Mouse (Mus musculus): Measurements from ENCODE around the gene Camta1. TPM values are rescaled to one million over a fixed set of nuclear protein-coding genes. Genes with fewer than 3 reads are reported as not detected.
"Not testable (repeated sequence)": the region's sequence is repeated elsewhere in the genome, so short reads cannot be mapped to it uniquely, and the experiment has no call there.

Camta1 gene
- polyA plus RNA-seq, 1 experiment, result 27.1 TPM

DNA sequence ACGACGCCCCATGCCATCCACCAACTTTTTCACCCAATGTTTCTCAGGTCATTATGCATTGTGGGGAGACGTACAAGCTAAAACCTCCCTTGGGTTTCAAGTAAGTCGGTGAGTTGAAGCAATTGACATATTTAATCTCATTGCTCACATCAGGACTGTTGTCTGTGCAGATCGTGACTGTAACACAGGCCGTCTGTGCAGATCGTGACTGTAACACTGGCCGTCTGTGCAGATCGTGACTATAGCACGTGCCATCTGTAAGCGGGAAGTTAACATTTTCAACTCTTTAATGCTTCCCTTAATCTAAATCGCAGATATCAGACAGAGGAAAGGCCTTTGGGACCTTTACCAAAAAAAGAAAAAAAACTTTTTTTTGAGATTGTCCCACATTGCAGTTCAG lies 947.9 kb downstream of the Camta1 start:
- Histone ChIP-seq H3K4me3 (ENCODE audit: control insufficient read depth, insufficient read depth, low read length) (peak overlapping the region; percentile 73), H3K4me1 (replicated peaks; ENCODE audit: control insufficient read depth, insufficient read depth, low read length) (peaks cover 14% of the 10 kb centered on the region), H3K27ac (ENCODE audit: control insufficient read depth, insufficient read depth, low read length) (peak overlapping the region; percentile 49; the same call in 1 of the 2 replicates), H3K36me3 (ENCODE audit: control insufficient read depth, insufficient read depth, low read length) (no peaks in the 10 kb centered on the region), H3K27me3 (ENCODE audit: control insufficient read depth, insufficient read depth, low read length) (no peaks in the 10 kb centered on the region)
- TF ChIP-seq CTCF (IDR thresholded peaks at IDR 0.05; ENCODE audit: borderline replicate concordance, control insufficient read depth, extremely low read depth, insufficient read depth, low read length, poor library complexity) (no peak), POLR2A (IDR thresholded peaks at IDR 0.05; ENCODE audit: control insufficient read depth, extremely low read depth, insufficient read depth, low read length, poor library complexity) (no peak)
- no peak for DNase-seq
- WGBS, result 14% methylated on average over 12 of the region's 12 CpGs

DNA sequence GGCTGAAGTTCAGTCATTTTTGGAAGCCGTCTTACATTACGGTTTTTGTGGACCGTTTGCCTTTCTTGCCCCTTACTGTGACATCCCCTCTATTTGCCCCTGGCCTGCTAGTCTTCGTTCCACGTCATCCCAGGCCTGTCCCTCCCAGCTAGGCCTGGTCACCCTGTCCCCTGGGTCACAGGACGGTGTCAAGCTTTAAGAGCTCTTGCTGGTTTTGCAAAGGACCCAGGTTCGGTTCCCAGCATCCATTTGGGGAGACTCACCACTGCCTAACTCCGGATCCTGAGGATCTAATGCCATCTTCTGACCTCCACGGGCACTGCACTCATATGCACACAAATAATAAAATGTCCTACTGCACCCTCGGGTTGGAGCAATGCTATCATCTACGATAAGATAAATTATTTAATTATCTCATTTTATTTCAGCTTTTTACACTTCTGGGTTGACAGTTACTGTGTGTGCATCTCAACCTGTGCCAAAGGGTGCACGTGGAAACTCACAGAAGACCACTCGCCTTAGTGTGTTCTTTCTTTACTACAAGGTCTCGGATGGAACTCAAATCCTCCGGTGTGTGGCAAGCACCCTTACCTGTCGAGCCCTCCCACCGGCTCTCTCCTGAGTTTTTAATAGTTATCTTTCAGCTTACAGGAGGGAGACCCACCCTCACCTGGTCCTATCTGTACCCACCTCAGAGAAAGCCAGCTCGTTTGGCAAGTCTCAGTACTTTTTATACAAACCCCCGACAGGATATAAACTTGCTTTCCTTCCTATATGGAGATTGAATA lies 951.3 kb downstream of the Camta1 start:
- TF ChIP-seq CTCF (IDR thresholded peaks at IDR 0.05; ENCODE audit: borderline replicate concordance, control insufficient read depth, extremely low read depth, insufficient read depth, low read length, poor library complexity), result no peak
- no peak for TF ChIP-seq POLR2A (IDR thresholded peaks at IDR 0.05; ENCODE audit: control insufficient read depth, extremely low read depth, insufficient read depth, low read length, poor library complexity)
- H3K4me3 ChIP-seq (ENCODE audit: control insufficient read depth, insufficient read depth, low read length), result no peak overlapping the region

GRCm38 (mm10) chr4:150909451-150910156 lies 952.1 kb downstream of the Camta1 start:
- Histone ChIP-seq H3K36me3 (ENCODE audit: control insufficient read depth, insufficient read depth, low read length) (peaks cover 4% of the 10 kb centered on the region; the same call in 1 of the 2 replicates), H3K27me3 (ENCODE audit: control insufficient read depth, insufficient read depth, low read length) (no peaks in the 10 kb centered on the region), H3K4me1 (replicated peaks; ENCODE audit: control insufficient read depth, insufficient read depth, low read length) (peaks cover 10% of the 10 kb centered on the region), H3K27ac (ENCODE audit: control insufficient read depth, insufficient read depth, low read length) (peak overlapping the region; percentile 36), H3K4me3 (ENCODE audit: control insufficient read depth, insufficient read depth, low read length) (peak overlapping the region; percentile 84)
- TF ChIP-seq POLR2A (IDR thresholded peaks at IDR 0.05; ENCODE audit: control insufficient read depth, extremely low read depth, insufficient read depth, low read length, poor library complexity) (peak; percentile 86), CTCF (IDR thresholded peaks at IDR 0.05; ENCODE audit: borderline replicate concordance, control insufficient read depth, extremely low read depth, insufficient read depth, low read length, poor library complexity) (peak; percentile 20; the same call in 1 of the 2 replicates)
- WGBS, result 1% methylated on average over 56 of the region's 56 CpGs
- peak; percentile 98 for DNase-seq

More for the DNA sequence above, 951.3 kb downstream of the Camta1 start:
- Histone ChIP-seq H3K27me3 (ENCODE audit: control insufficient read depth, insufficient read depth, low read length) (no peaks in the 10 kb centered on the region), H3K27ac (ENCODE audit: control insufficient read depth, insufficient read depth, low read length) (peak overlapping the region; percentile 36), H3K4me1 (replicated peaks; ENCODE audit: control insufficient read depth, insufficient read depth, low read length) (peaks cover 14% of the 10 kb centered on the region), H3K36me3 (ENCODE audit: control insufficient read depth, insufficient read depth, low read length) (no peaks in the 10 kb centered on the region; the same call in 1 of the 2 replicates)
- no peak for DNase-seq
- 95% methylated on average over 19 of the region's 19 CpGs for WGBS

DNA sequence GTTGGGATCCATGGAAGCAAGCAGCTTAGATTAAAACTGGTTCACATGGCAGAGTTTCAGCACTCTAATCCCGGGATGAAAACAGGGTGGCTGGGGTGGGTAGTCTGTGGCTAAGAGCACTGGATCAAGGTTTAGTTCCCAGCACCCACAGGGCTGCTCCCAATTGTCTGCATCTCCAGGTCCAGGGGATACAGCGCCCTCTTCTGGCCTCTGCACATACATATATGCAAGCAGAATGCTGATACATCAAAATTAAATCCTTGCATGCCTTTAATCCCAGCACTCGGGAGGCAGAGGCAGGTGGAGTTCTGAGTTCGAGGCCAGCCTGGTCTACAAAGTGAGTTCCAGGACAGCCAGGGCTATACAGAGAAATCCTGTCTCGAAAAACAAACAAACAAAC lies 953.2 kb downstream of the Camta1 start:
- 88% methylated on average over 5 of the region's 5 CpGs for WGBS
- H3K27me3 ChIP-seq (ENCODE audit: control insufficient read depth, insufficient read depth, low read length); H3K36me3 ChIP-seq (ENCODE audit: control insufficient read depth, insufficient read depth, low read length); H3K27ac ChIP-seq (ENCODE audit: control insufficient read depth, insufficient read depth, low read length); H3K4me3 ChIP-seq (ENCODE audit: control insufficient read depth, insufficient read depth, low read length); DNase-seq: not testable (repeated sequence)
- peaks cover 13% of the 10 kb centered on the region for H3K4me1 ChIP-seq (replicated peaks; ENCODE audit: control insufficient read depth, insufficient read depth, low read length)

- H3K4me1 ChIP-seq (replicated peaks; ENCODE audit: control insufficient read depth, insufficient read depth, low read length), result peaks cover 16% of the 10 kb centered on the region
- WGBS, result 90% methylated on average over 8 of the region's 8 CpGs
- TF ChIP-seq POLR2A (IDR thresholded peaks at IDR 0.05; ENCODE audit: control insufficient read depth, extremely low read depth, insufficient read depth, low read length, poor library complexity) (no peak), CTCF (IDR thresholded peaks at IDR 0.05; ENCODE audit: borderline replicate concordance, control insufficient read depth, extremely low read depth, insufficient read depth, low read length, poor library complexity) (no peak)
These were observed 954.6 kb downstream of the Camta1 start for GRCm38 (mm10) chr4:150907099-150907498.

GRCm38 (mm10) chr4:150903091-150903742 lies 958.5 kb downstream of the Camta1 start:
- no peak for TF ChIP-seq CTCF (IDR thresholded peaks at IDR 0.05; ENCODE audit: borderline replicate concordance, control insufficient read depth, extremely low read depth, insufficient read depth, low read length, poor library complexity)
- TF ChIP-seq POLR2A (IDR thresholded peaks at IDR 0.05; ENCODE audit: control insufficient read depth, extremely low read depth, insufficient read depth, low read length, poor library complexity), result no peak
- H3K27me3 ChIP-seq (ENCODE audit: control insufficient read depth, insufficient read depth, low read length), result no peaks in the 10 kb centered on the region
- H3K4me1 ChIP-seq (replicated peaks; ENCODE audit: control insufficient read depth, insufficient read depth, low read length), result peaks cover 14% of the 10 kb centered on the region
- peak overlapping the region; percentile 36; the same call in 1 of the 2 replicates for H3K27ac ChIP-seq (ENCODE audit: control insufficient read depth, insufficient read depth, low read length)
- WGBS, result 90% methylated on average over 14 of the region's 14 CpGs
- H3K4me3 ChIP-seq (ENCODE audit: control insufficient read depth, insufficient read depth, low read length), result no peak overlapping the region
- H3K36me3 ChIP-seq (ENCODE audit: control insufficient read depth, insufficient read depth, low read length), result peaks cover 8% of the 10 kb centered on the region; the same call in 1 of the 2 replicates
- no peak for DNase-seq

More at GRCm38 (mm10) chr4:150907099-150907498, 954.6 kb downstream of the Camta1 start:
- H3K4me3 ChIP-seq (ENCODE audit: control insufficient read depth, insufficient read depth, low read length), result no peak overlapping the region
- DNase-seq, result no peak
- no peak overlapping the region for H3K27ac ChIP-seq (ENCODE audit: control insufficient read depth, insufficient read depth, low read length)
- H3K36me3 ChIP-seq (ENCODE audit: control insufficient read depth, insufficient read depth, low read length), result peaks cover 8% of the 10 kb centered on the region; the same call in 1 of the 2 replicates
- no peaks in the 10 kb centered on the region for H3K27me3 ChIP-seq (ENCODE audit: control insufficient read depth, insufficient read depth, low read length)
